Mouse (Mus musculus): ENCODE data around the gene Acss1.

Gene Acss1

GRCm38 (mm10) chr2:150667820-150668766 is at the start of gene Acss1:
Gene Acss1 (minus strand): TSS chr2:150668500.
- DNase-seq (ENCODE audit: low read depth, low spot score), result peak; percentile 64

GRCm38 (mm10) chr2:150712167-150712674 is 43.9 kb upstream of the Acss1 start:
- no peak for DNase-seq (ENCODE audit: low read depth, low spot score)

- no peak for DNase-seq (ENCODE audit: low read depth, low spot score)
These were observed 23.3 kb upstream of the Acss1 start for GRCm38 (mm10) chr2:150691481-150692170.

- no peak for DNase-seq (ENCODE audit: low read depth, low spot score)
These were observed 21.9 kb upstream of the Acss1 start for GRCm38 (mm10) chr2:150690216-150690615.

GRCm38 (mm10) chr2:150689223-150689800 is 21.0 kb upstream of the Acss1 start, which contains the start of gene Vsx1:
Gene Vsx1 (minus strand): TSS chr2:150689360.
- DNase-seq (ENCODE audit: low read depth, low spot score), result no peak

- DNase-seq (ENCODE audit: low read depth, low spot score), result no peak
These were observed 20.4 kb upstream of the Acss1 start for GRCm38 (mm10) chr2:150688541-150689186.

- DNase-seq (ENCODE audit: low read depth, low spot score), result no peak
These were observed 19.7 kb upstream of the Acss1 start for GRCm38 (mm10) chr2:150687871-150688540.

- DNase-seq (ENCODE audit: low read depth, low spot score), result no peak
These were observed 17.1 kb upstream of the Acss1 start for GRCm38 (mm10) chr2:150685389-150685788.

- no peak for DNase-seq (ENCODE audit: low read depth, low spot score)
These were observed 16.2 kb upstream of the Acss1 start for GRCm38 (mm10) chr2:150684451-150684850.

GRCm38 (mm10) chr2:150681581-150681980 is 13.3 kb upstream of the Acss1 start:
- DNase-seq (ENCODE audit: low read depth, low spot score), result no peak

GRCm38 (mm10) chr2:150678392-150678791 is 10.1 kb upstream of the Acss1 start:
- DNase-seq (ENCODE audit: low read depth, low spot score), result peak; percentile 65

GRCm38 (mm10) chr2:150675525-150675924 is 7.2 kb upstream of the Acss1 start:
- peak; percentile 42 for DNase-seq (ENCODE audit: low read depth, low spot score)

GRCm38 (mm10) chr2:150674900-150675299 is 6.6 kb upstream of the Acss1 start:
- peak; percentile 73 for DNase-seq (ENCODE audit: low read depth, low spot score)

- DNase-seq (ENCODE audit: low read depth, low spot score), result no peak
These were observed 5.6 kb upstream of the Acss1 start for GRCm38 (mm10) chr2:150673929-150674328.

GRCm38 (mm10) chr2:150671609-150672290 is 3.5 kb upstream of the Acss1 start:
- no peak for DNase-seq (ENCODE audit: low read depth, low spot score)

- DNase-seq (ENCODE audit: low read depth, low spot score), result no peak
These were observed 2.6 kb upstream of the Acss1 start for GRCm38 (mm10) chr2:150670926-150671325.

- DNase-seq (ENCODE audit: low read depth, low spot score), result no peak
These were observed 1.2 kb upstream of the Acss1 start for GRCm38 (mm10) chr2:150669454-150670045.

- DNase-seq (ENCODE audit: low read depth, low spot score), result no peak
These were observed 656 bp upstream of the Acss1 start for GRCm38 (mm10) chr2:150668956-150669355.

GRCm38 (mm10) chr2:150667065-150667819 is 1.1 kb downstream of the Acss1 start:
- peak; percentile 87 for DNase-seq (ENCODE audit: low read depth, low spot score)

Measured in CD4-positive helper T cell, adult 2 months (primary cell).